Mouse (Mus musculus) limb, embryonic 15.5 days (tissue): ENCODE measurements around the gene Pde7b. TPM values are rescaled to one million over a fixed set of nuclear protein-coding genes. Genes with fewer than 3 reads are reported as not detected.

Experiments used
- ATAC-seq: fragments of 200-750 bp; cut with Nextera tagmentation; 2 replicates; pipeline ENCODE4 v1.8.0; 2017; ENCODE audit warnings: low read depth, moderate TSS enrichment; ENCODE audit not compliant: insufficient number of reproducible peaks, low FRiP score, low TSS enrichment
- H3K27ac ChIP-seq: fragments of 300-500 bp; sonication (generic); 2 replicates; pipeline ENCODE4 v1.5.1; 2015; ENCODE audit warnings: moderate library complexity, mild to moderate bottlenecking, inconsistent platforms
- H3K27me3 ChIP-seq: fragments of 300-500 bp; sonication (generic); 2 replicates; pipeline ENCODE4 v1.6.1; 2015; ENCODE audit warnings: inconsistent platforms
- H3K36me3 ChIP-seq: fragments of 300-500 bp; sonication (generic); 2 replicates; pipeline ENCODE4 v1.6.1; 2015; ENCODE audit warnings: inconsistent platforms
- H3K4me1 ChIP-seq: fragments of 300-500 bp; sonication (generic); 2 replicates; pipeline ENCODE4 v1.6.1; 2015; ENCODE audit warnings: inconsistent platforms
- H3K4me2 ChIP-seq: fragments of 300-500 bp; sonication (generic); 2 replicates; pipeline ENCODE4 v1.6.1; 2015; ENCODE audit warnings: mild to moderate bottlenecking, inconsistent platforms
- H3K4me3 ChIP-seq: fragments of 300-500 bp; sonication (generic); 2 replicates; pipeline ENCODE4 v1.5.1; 2015; ENCODE audit warnings: mild to moderate bottlenecking, inconsistent platforms
- H3K9ac ChIP-seq: fragments of 300-500 bp; sonication (generic); 2 replicates; pipeline ENCODE4 v1.6.1; 2015; ENCODE audit warnings: inconsistent platforms
- H3K9me3 ChIP-seq: fragments of 300-500 bp; sonication (generic); 2 replicates; pipeline ENCODE4 v1.6.1; 2016; ENCODE audit warnings: inconsistent platforms
- WGBS: fragments of 180-500 bp; shearing (Covaris S2); methylation state at CpG from one replicate; pipeline ENCODE4 v1.1.7; 2015; 5-methylcytosine and 5-hydroxymethylcytosine counted together
- polyA plus RNA-seq: library from polyadenylated mRNA; unstranded; fragments of >200 nt; fragmentation: Nextera tagmentation; extraction: Ambion mirVana; gene quantifications from 2 replicates; pipeline ENCODE4 v1.2.1, GENCODE M21; 2015

The Pde7b gene
- polyA plus RNA-seq, 1 experiment from 2014 or later = 7.8 TPM

GRCm38 (mm10) chr10:20398224-20398623 is 326.7 kb downstream of the Pde7b start:
- Histone ChIP-seq H3K4me2 (no peak overlapping the region), H3K27me3 (no peaks in the 10 kb centered on the region), H3K36me3 (no peaks in the 10 kb centered on the region), H3K4me1 (0 out of 2 replicates have a peak, but pooled peaks cover 5% of the 10 kb centered on the region), H3K4me3 (no peak overlapping the region), H3K27ac (no peak overlapping the region), H3K9me3 (no peaks in the 10 kb centered on the region), H3K9ac (no peak overlapping the region)
- 67% methylated on average over 6 of the region's 6 CpGs for WGBS
- ATAC-seq = no peak

- Histone ChIP-seq H3K9ac (no peak overlapping the region), H3K4me1 (0 out of 2 replicates have a peak, but pooled peaks cover 5% of the 10 kb centered on the region), H3K27ac (no peak overlapping the region), H3K9me3 (no peaks in the 10 kb centered on the region), H3K4me3 (no peak overlapping the region), H3K4me2 (no peak overlapping the region), H3K27me3 (no peaks in the 10 kb centered on the region), H3K36me3 (no peaks in the 10 kb centered on the region)
- 95% methylated on average over 3 of the region's 3 CpGs for WGBS
- no peak for ATAC-seq
These were observed 329.1 kb downstream of the Pde7b start for GRCm38 (mm10) chr10:20395778-20396177.

GRCm38 (mm10) chr10:20394815-20395214 is 330.1 kb downstream of the Pde7b start:
- Histone ChIP-seq H3K4me1 (0 out of 2 replicates have a peak, but pooled peaks cover 5% of the 10 kb centered on the region), H3K9me3 (no peaks in the 10 kb centered on the region), H3K4me3 (no peak overlapping the region), H3K27me3 (no peaks in the 10 kb centered on the region), H3K36me3 (no peaks in the 10 kb centered on the region), H3K4me2 (no peak overlapping the region), H3K9ac (no peak overlapping the region), H3K27ac (no peak overlapping the region)
- 35% methylated on average over 5 of the region's 5 CpGs for WGBS
- no peak for ATAC-seq

GRCm38 (mm10) chr10:20390568-20390967 is 334.3 kb downstream of the Pde7b start:
- Histone ChIP-seq H3K27me3 (no peaks in the 10 kb centered on the region), H3K4me1 (no peaks in the 10 kb centered on the region), H3K9me3 (no peaks in the 10 kb centered on the region), H3K36me3 (no peaks in the 10 kb centered on the region), H3K9ac (no peak overlapping the region), H3K4me3 (no peak overlapping the region), H3K27ac (no peak overlapping the region), H3K4me2 (no peak overlapping the region)
- no peak for ATAC-seq
- WGBS = 55% methylated on average over 3 of the region's 3 CpGs

- no peak overlapping the region for H3K4me2 ChIP-seq
- ATAC-seq = no peak
- 73% methylated on average over 6 of the region's 6 CpGs for WGBS
These were observed 342.0 kb downstream of the Pde7b start for GRCm38 (mm10) chr10:20382807-20383419.

GRCm38 (mm10) chr10:20381352-20381751 is 343.5 kb downstream of the Pde7b start:
- Histone ChIP-seq H3K4me3 (no peak overlapping the region), H3K27ac (no peak overlapping the region), H3K27me3 (no peaks in the 10 kb centered on the region), H3K4me1 (0 out of 2 replicates have a peak, but pooled peaks cover 2% of the 10 kb centered on the region), H3K4me2 (no peak overlapping the region), H3K9me3 (no peaks in the 10 kb centered on the region), H3K36me3 (no peaks in the 10 kb centered on the region), H3K9ac (no peak overlapping the region)
- 71% methylated on average over 3 of the region's 3 CpGs for WGBS
- ATAC-seq = no peak

More at GRCm38 (mm10) chr10:20382807-20383419, 342.0 kb downstream of the Pde7b start:
- H3K9me3 ChIP-seq = no peaks in the 10 kb centered on the region
- H3K27me3 ChIP-seq = no peaks in the 10 kb centered on the region
- H3K9ac ChIP-seq = no peak overlapping the region
- H3K27ac ChIP-seq = no peak overlapping the region
- H3K36me3 ChIP-seq = no peaks in the 10 kb centered on the region
- 0 out of 2 replicates have a peak, but pooled peaks cover 2% of the 10 kb centered on the region for H3K4me1 ChIP-seq
- H3K4me3 ChIP-seq = no peak overlapping the region

- no peak for ATAC-seq
- Histone ChIP-seq H3K27me3 (no peaks in the 10 kb centered on the region), H3K4me2 (no peak overlapping the region), H3K9me3 (no peaks in the 10 kb centered on the region), H3K36me3 (no peaks in the 10 kb centered on the region), H3K4me1 (0 out of 2 replicates have a peak, but pooled peaks cover 2% of the 10 kb centered on the region), H3K4me3 (no peak overlapping the region), H3K27ac (no peak overlapping the region), H3K9ac (no peak overlapping the region)
- 82% methylated on average over 3 of the region's 3 CpGs for WGBS
These were observed 344.1 kb downstream of the Pde7b start for GRCm38 (mm10) chr10:20380798-20381197.

- H3K4me1 ChIP-seq = 0 out of 2 replicates have a peak, but pooled peaks cover 2% of the 10 kb centered on the region
- H3K36me3 ChIP-seq = no peaks in the 10 kb centered on the region
- no peak overlapping the region for H3K9ac ChIP-seq
- H3K9me3 ChIP-seq = no peaks in the 10 kb centered on the region
- H3K27me3 ChIP-seq = no peaks in the 10 kb centered on the region
- 65% methylated on average over 9 of the region's 9 CpGs for WGBS
- H3K4me3 ChIP-seq = no peak overlapping the region
- H3K4me2 ChIP-seq = no peak overlapping the region
- no peak for ATAC-seq
- H3K27ac ChIP-seq = peak overlapping the region; percentile 14; the same call in 1 of the 2 replicates
These were observed 345.7 kb downstream of the Pde7b start for GRCm38 (mm10) chr10:20379071-20379735.

- no peaks in the 10 kb centered on the region for H3K27me3 ChIP-seq
- H3K4me3 ChIP-seq = no peak overlapping the region
- H3K9ac ChIP-seq = no peak overlapping the region
- no peak for ATAC-seq
- no peaks in the 10 kb centered on the region for H3K36me3 ChIP-seq
- 0 out of 2 replicates have a peak, but pooled peaks cover 2% of the 10 kb centered on the region for H3K4me1 ChIP-seq
- no peak overlapping the region for H3K4me2 ChIP-seq
- H3K9me3 ChIP-seq = no peaks in the 10 kb centered on the region
- 68% methylated on average over 9 of the region's 9 CpGs for WGBS
- no peak overlapping the region for H3K27ac ChIP-seq
These were observed 347.3 kb downstream of the Pde7b start for GRCm38 (mm10) chr10:20377621-20378020.

GRCm38 (mm10) chr10:20372046-20372445 is 352.8 kb downstream of the Pde7b start:
- no peaks in the 10 kb centered on the region for H3K9me3 ChIP-seq
- H3K9ac ChIP-seq = no peak overlapping the region
- WGBS = 92% methylated on average over 5 of the region's 5 CpGs
- H3K36me3 ChIP-seq = no peaks in the 10 kb centered on the region
- no peak overlapping the region for H3K4me2 ChIP-seq
- H3K27ac ChIP-seq = no peak overlapping the region
- H3K4me1 ChIP-seq = no peaks in the 10 kb centered on the region
- no peak for ATAC-seq
- no peaks in the 10 kb centered on the region for H3K27me3 ChIP-seq
- no peak overlapping the region for H3K4me3 ChIP-seq

- no peaks in the 10 kb centered on the region for H3K36me3 ChIP-seq
- H3K4me1 ChIP-seq = peaks cover 2% of the 10 kb centered on the region; the same call in 1 of the 2 replicates
- no peak for ATAC-seq
- no peak overlapping the region for H3K4me3 ChIP-seq
- 62% methylated on average over 4 of the region's 4 CpGs for WGBS
- H3K9ac ChIP-seq = no peak overlapping the region
- no peaks in the 10 kb centered on the region for H3K27me3 ChIP-seq
- no peak overlapping the region for H3K4me2 ChIP-seq
- H3K9me3 ChIP-seq = no peaks in the 10 kb centered on the region
- no peak overlapping the region for H3K27ac ChIP-seq
These were observed 362.3 kb downstream of the Pde7b start for GRCm38 (mm10) chr10:20362450-20363118.
